Mouse (Mus musculus) hematopoietic stem cell, adult 5-6 weeks (primary cell): ENCODE results near the gene E4f1. TPM values are rescaled to one million over a fixed set of nuclear protein-coding genes. Genes with fewer than 3 reads are reported as not detected.
A peak's percentile ranks its signal among the peaks of the same experiment; 100 is the strongest.

Experiments
- ATAC-seq, 2 experiments: fragments of 125-278 bp in 1 of 2; replicated peaks in 1 of 2; 2 replicates each; pipeline ENCODE4 v1.8.0; 2016 to 2017; ENCODE audit warnings: inconsistent platforms in 2 of 2, mild to moderate bottlenecking in 2 of 2, moderate number of reproducible peaks in 2 of 2, low read depth in 1 of 2, moderate TSS enrichment in 1 of 2; ENCODE audit not compliant: low FRiP score in 2 of 2, poor library complexity in 2 of 2, severe bottlenecking in 2 of 2, insufficient read depth in 1 of 2, low TSS enrichment in 1 of 2
- total RNA-seq: library from RNA; stranded (forward); fragments of 172-1452, 232-1000 nt; gene quantifications from 2 replicates; pipeline ENCODE4 v1.2.3, GENCODE M21; 2017

The E4f1 gene
- total RNA-seq, result 12.1 and 22.6 TPM in 2 replicates

GRCm38 (mm10) chr17:24469910-24470602 lies at the start of gene E4f1, which contains the start of gene Pgp:
Gene E4f1 (minus strand): TSS chr17:24470313.
Gene Pgp (plus strand): TSS chr17:24470392.
- ATAC-seq, result peak; percentile 95 to 97

DNA sequence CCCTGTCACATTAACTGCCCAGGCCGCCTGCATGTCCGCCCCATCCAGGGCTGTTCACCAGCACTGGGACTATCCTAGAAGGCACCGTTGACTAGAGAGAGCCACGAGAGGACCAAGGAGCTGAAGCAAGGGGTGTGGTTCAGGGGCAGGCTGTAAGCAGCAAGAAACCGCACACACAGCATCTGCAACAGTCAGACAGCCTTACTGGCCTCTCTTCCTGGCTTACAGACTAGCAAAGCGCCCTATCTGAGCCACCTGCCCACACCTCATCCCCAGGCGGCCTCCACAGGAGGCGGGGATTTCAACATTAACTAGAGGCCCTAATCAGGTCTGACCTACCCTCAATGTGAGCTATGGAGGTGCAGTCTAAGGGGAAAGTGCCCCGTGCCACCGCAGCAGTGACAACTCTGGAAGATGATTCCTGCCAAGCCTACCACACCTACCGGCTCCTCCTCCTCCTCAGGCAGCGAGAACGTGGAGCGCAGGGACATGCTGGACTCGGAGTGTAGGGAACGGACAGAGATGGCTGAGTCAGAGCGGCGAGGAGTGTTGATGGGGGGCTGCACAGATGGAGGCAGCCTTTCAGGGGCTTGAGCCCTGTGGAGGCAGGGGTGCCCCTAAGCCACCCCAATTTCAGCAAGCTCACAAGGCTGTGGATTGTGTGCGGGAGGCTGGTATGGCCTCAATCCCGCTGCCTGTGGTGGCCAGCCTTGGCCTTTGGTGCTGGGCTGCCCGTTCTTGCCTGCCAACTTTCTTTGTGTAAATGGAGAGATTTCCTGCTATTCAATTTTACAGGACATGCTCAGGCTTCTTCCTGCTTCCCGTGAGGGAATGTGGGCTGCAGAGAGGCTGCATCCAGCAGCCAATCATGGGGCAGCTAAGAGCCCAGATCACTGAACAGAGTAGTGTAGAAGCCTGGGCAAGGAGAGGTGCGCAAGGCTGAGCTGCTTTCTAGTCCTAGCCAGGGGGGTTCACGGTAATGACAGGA lies 44.5 kb upstream of the E4f1 start:
- ATAC-seq, result no peak

- ATAC-seq, result peak in 1 of 2 experiments; percentile 58; a peak in 1 of 4 replicates
These were observed 43.5 kb upstream of the E4f1 start for GRCm38 (mm10) chr17:24513609-24514008.

GRCm38 (mm10) chr17:24507806-24508460 lies 37.8 kb upstream of the E4f1 start:
- no peak for ATAC-seq

- ATAC-seq, result no peak
These were observed 37.1 kb upstream of the E4f1 start for GRCm38 (mm10) chr17:24507129-24507664.

DNA sequence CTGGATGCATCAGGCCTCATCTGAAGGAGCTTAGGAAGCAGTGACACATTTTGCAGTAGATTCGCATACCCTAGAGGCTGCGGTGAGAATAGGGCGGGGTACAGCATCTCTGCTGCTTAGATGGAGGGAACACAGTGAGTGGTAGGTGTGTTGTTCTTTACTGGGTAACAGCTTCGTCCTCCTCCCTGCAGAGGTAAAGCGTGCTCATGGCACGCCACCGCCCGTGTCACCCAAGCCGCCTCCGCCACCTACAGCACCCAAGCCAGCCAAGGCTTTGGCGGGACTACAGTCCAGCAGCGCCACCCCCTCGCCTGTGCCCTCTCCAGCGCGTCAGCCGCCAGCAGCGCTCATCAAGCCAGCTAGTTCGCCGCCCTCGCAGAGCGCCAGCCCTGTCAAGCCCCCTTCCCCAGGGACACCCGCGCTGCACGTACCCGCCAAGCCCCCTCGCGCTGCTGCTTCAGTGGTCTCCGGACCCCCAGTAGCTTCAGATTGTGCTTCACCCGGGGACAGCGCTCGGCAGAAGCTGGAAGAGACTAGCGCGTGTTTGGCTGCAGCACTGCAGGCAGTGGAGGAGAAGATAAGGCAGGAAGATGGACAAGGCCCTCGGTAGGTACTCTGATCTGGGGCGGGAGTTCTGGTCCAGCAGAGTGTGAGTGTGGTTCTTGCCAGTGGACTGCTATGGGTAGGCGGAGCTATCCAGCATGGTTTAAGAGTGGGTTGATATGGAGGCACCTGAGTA lies 36.4 kb upstream of the E4f1 start:
- ATAC-seq, result no peak

GRCm38 (mm10) chr17:24505286-24505955 lies 35.3 kb upstream of the E4f1 start:
- ATAC-seq, result no peak

GRCm38 (mm10) chr17:24504085-24504484 lies 34.0 kb upstream of the E4f1 start:
- ATAC-seq, result no peak

DNA sequence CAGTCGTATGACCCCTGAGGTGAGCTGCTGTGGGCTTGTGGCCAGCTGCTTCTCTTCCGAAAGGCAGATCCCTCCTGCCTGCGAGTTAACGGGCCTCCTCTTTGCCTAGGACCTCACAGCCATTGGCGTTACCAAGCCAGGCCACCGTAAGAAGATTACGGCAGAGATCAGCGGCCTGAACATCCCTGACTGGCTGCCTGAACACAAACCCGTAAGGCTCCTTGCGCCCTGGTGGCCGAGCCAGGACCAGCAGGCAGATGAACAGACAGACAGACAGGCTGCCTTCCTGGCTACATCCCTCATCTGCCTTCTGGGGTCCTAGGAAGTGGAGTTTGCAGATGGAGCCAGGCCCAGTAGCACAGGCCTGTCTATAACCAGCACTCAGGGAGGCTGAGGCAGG lies 32.1 kb upstream of the E4f1 start:
- ATAC-seq, result no peak

GRCm38 (mm10) chr17:24496026-24496425 lies 25.9 kb upstream of the E4f1 start:
- no peak for ATAC-seq

- no peak for ATAC-seq
These were observed 25.3 kb upstream of the E4f1 start for GRCm38 (mm10) chr17:24495443-24495842.

DNA sequence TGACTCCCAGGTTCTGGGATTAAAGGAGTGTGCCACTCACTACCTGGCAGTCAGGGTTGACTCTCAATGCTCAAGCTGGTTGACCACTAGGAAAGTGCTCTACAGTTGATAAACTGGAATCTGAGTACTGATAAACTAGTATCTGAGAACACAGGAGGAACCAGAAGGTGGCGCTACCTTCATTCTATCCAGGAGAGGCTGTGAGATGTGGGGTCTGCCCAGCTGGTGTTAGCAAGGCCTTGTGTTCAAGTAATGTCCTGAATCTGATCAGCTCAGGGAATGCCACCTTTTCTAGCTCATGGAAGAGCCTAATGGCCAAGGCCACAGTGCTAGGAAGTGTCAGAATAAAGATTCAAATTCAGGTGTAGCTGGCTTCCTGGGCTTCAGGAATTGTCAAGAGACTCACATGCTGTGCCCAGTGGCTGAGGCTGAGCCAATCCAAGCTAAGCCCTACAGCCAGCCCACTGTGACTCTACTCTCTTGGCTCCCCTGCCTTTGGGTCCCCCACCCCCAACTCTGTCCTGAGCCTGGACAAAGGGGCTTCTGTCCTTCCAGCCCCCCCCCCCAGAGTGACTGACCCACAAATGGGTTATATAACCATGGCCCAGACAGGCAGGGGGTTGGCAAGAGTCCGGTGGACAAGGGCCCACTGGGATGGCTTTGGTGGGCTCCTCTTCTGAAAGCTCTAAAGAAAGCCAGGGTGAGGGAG lies 24.7 kb upstream of the E4f1 start:
- peak; percentile 49 to 56; a peak in 1 of 4 replicates for ATAC-seq

GRCm38 (mm10) chr17:24490399-24490798 lies 20.3 kb upstream of the E4f1 start:
- ATAC-seq, result no peak

DNA sequence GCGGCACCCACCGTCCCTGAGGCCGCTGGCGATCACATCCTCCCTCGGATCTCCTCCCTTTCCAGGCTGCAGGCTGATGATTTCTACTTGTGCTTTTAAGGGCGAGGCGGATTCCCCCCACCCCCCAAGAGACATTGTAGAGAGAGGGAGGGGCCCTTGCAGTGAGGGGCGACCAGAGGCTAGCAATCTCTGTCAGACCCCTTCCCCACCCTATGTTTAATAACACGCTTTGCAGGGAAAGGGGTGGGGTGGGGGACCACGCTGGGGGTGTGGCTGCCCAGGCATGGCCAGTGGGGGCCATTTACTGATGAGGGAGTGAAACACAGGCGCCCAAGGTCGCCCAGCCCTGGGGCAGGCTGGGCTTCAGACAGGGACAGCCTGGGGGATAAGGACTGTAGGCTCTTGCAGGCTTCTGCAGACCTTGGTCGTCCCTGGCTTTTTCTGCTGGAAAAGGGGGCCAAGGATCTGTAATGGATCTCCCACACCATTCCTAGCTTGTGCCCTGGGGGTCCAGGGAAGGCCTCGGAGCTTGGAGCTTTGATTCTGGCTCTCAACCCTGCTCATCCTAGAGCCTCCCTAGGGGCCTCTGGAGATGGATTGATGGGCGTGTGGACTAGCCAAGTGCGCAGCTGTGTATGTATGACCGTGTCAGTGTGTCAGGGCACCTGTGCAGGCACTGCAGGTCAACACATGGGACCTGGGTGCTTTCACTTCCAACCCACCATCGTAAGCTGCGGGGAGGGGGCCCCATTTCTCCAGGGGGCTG lies 19.3 kb upstream of the E4f1 start:
- ATAC-seq, result no peak

DNA sequence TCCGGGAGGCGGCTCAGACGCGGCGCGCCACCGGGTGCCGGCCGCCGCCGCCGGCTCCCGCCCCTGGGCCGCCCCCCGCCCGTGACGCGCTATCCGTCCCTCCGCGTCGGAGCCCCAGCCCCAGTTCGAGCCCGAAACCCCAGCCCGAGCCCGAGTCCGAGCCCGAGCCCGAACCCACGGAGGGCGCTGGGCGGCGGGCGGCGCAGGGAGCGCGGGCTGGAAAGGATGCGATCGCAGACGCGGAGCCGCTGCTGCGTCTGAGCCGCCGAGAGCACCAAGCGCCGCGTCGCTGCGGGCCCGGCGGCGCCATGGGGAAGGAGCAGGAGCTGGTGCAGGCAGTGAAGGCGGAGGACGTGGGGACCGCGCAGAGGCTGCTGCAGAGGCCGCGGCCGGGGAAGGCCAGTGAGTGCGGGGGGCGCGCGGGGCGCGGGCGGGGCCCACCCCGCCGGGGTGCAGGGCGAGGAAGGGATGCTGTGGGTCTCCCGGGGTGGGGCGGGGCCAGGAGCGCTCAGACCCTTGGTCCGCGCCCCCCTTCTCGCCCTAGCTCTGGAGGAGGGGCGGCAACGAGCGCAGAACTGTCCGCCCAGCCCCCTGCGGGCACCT lies 18.6 kb upstream of the E4f1 start:
- ATAC-seq, result peak; percentile 46 to 59; a peak in 3 of 4 replicates
